Mouse (Mus musculus): ENCODE measurements around the gene Gpr65.
"Not testable (repeated sequence)": the region's sequence is repeated elsewhere in the genome, so short reads cannot be mapped to it uniquely, and the experiment has no call there.

Gene Gpr65

GRCm38 (mm10) chr12:98268441-98269369 lies at the start of gene Gpr65:
TSS of gene Gpr65 (plus strand) at chr12:98268635.
- no peak for DNase-seq (ENCODE audit: low spot score in 2 of 2)

- DNase-seq (ENCODE audit: low spot score in 2 of 2), result no peak
Observed at GRCm38 (mm10) chr12:98223286-98223685, 45.1 kb upstream of the Gpr65 start.

GRCm38 (mm10) chr12:98227037-98227436 lies 41.4 kb upstream of the Gpr65 start:
- no peak for DNase-seq (ENCODE audit: low spot score in 2 of 2)

GRCm38 (mm10) chr12:98238478-98238877 lies 30.0 kb upstream of the Gpr65 start:
- not testable (repeated sequence) for DNase-seq (ENCODE audit: low spot score in 2 of 2)

GRCm38 (mm10) chr12:98244161-98244560 lies 24.3 kb upstream of the Gpr65 start:
- DNase-seq (ENCODE audit: low spot score in 2 of 2), result no peak

- DNase-seq (ENCODE audit: low spot score in 2 of 2), result no peak
Observed at GRCm38 (mm10) chr12:98244865-98245264, 23.6 kb upstream of the Gpr65 start.

GRCm38 (mm10) chr12:98246835-98247234 lies 21.6 kb upstream of the Gpr65 start:
- no peak for DNase-seq (ENCODE audit: low spot score in 2 of 2)

GRCm38 (mm10) chr12:98249671-98250070 lies 18.8 kb upstream of the Gpr65 start:
- no peak for DNase-seq (ENCODE audit: low spot score in 2 of 2)

- DNase-seq (ENCODE audit: low spot score in 2 of 2), result no peak
Observed at GRCm38 (mm10) chr12:98250327-98250726, 18.1 kb upstream of the Gpr65 start.

- no peak for DNase-seq (ENCODE audit: low spot score in 2 of 2)
Observed at GRCm38 (mm10) chr12:98252417-98252816, 16.0 kb upstream of the Gpr65 start.

- no peak for DNase-seq (ENCODE audit: low spot score in 2 of 2)
Observed at GRCm38 (mm10) chr12:98255373-98255995, 13.0 kb upstream of the Gpr65 start.

GRCm38 (mm10) chr12:98258371-98258844 lies 10.0 kb upstream of the Gpr65 start:
- no peak for DNase-seq (ENCODE audit: low spot score in 2 of 2)

- peak; percentile 79 to 86 for DNase-seq (ENCODE audit: low spot score in 2 of 2)
Observed at GRCm38 (mm10) chr12:98258845-98259517, 9.5 kb upstream of the Gpr65 start, which contains the start of gene Galc. TSS of gene Galc (minus strand) at chr12:98259459.

- DNase-seq (ENCODE audit: low spot score in 2 of 2), result no peak
Observed at GRCm38 (mm10) chr12:98259518-98259852, 8.9 kb upstream of the Gpr65 start.

- no peak for DNase-seq (ENCODE audit: low spot score in 2 of 2)
Observed at GRCm38 (mm10) chr12:98265697-98266096, 2.7 kb upstream of the Gpr65 start.

- DNase-seq (ENCODE audit: low spot score in 2 of 2), result no peak
Observed at GRCm38 (mm10) chr12:98269791-98270745, 1.6 kb downstream of the Gpr65 start.

- DNase-seq (ENCODE audit: low spot score in 2 of 2), result no peak
Observed at GRCm38 (mm10) chr12:98270810-98271566, 2.6 kb downstream of the Gpr65 start.

GRCm38 (mm10) chr12:98272433-98272832 lies 4.0 kb downstream of the Gpr65 start:
- DNase-seq (ENCODE audit: low spot score in 2 of 2), result no peak

- DNase-seq (ENCODE audit: low spot score in 2 of 2), result peak in 1 of 2 experiments; percentile 69
Observed at GRCm38 (mm10) chr12:98280530-98280929, 12.1 kb downstream of the Gpr65 start.

GRCm38 (mm10) chr12:98280996-98281395 lies 12.6 kb downstream of the Gpr65 start:
- no peak for DNase-seq (ENCODE audit: low spot score in 2 of 2)

All from frontal cortex, postnatal 10 days (tissue).